Mouse (Mus musculus): ENCODE measurements around the gene Dtx1.

- TF ChIP-seq CTCF (IDR thresholded peaks at IDR 0.05; ENCODE audit: extremely low read depth, insufficient read depth, insufficient read length, insufficient replicate concordance) (no peak), POLR2A (IDR thresholded peaks at IDR 0.05; ENCODE audit: low read depth, low read length) (no peak)
Measured at GRCm38 (mm10) chr5:120712721-120713120, 994 bp upstream of the Dtx1 start.
